Mouse (Mus musculus): ENCODE measurements around the gene Alg12.
"Not testable (repeated sequence)": the region's sequence is repeated elsewhere in the genome, so short reads cannot be mapped to it uniquely, and the experiment has no call there.

Alg12 gene

DNA sequence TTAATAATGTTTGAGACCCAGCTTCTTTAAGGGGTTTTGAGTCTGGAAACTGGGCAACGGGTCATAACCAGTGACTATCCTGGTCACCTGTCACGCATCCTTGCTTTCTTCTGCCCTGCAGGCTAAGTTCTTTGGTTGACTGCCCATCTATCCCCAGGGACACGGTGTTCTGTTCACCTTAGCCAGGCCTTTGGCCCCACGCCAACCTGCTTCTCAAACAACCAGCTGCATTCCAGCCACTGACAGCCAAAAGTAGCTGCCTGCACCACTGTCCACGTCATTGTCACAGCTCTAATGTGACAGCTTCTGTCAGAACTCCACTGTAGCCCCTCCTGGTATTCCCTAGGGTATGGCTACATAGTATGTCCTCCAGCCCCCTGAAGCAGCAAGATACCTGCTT is 12.4 kb upstream of the Alg12 start:
- DNase-seq: peak; percentile 97 to 98

DNA sequence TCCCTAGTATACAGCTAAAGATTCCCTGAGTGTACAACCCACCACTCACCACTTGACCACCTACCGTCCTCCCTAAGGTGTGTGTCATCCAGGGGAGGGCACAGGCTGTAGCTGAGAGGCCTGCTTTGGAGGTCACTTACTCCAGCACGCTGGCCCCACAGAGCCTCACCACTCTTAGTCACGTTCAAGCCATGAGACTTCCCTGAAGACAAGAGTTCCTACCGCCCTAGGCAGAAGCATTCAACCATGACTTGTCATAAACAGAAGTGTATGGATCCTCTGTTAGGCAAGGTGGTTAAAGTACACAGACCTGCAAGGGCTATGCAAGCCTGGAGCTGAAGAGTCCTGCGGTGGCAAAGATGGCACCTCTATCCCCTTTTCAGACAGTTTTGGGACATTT is 11.6 kb upstream of the Alg12 start:
- DNase-seq: peak in 1 of 2 experiments; percentile 78

DNA sequence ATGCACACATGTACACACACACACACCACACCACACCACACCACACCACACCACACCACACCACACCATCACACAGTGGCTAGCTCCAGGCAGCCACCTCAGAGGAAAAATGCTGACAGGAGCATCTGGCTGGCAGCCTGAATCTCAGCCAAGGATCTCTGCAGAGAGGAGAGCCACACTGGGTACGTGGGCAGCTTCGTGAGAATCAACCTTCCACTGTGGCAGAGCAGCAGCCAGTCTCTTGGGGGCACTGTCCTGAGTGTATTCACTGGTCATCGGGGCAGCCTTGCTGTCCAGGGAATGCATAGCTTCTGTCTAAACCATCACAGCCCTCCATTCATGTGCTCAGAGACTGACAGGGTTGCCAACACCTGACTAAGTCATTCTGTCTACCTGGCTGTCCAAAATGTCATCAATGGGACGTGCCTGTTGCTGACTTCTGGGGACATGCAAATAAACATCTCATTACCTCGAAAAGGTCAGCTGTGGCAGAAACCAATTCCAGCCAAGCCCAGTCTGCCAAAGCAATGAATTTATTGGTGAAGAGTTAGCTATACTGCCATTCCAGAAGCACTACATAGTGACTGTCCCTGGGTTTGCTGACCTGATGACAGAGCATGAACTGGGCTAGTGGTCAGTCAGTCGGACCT is 10.8 kb upstream of the Alg12 start:
- DNase-seq: peak; percentile 72 to 90

DNA sequence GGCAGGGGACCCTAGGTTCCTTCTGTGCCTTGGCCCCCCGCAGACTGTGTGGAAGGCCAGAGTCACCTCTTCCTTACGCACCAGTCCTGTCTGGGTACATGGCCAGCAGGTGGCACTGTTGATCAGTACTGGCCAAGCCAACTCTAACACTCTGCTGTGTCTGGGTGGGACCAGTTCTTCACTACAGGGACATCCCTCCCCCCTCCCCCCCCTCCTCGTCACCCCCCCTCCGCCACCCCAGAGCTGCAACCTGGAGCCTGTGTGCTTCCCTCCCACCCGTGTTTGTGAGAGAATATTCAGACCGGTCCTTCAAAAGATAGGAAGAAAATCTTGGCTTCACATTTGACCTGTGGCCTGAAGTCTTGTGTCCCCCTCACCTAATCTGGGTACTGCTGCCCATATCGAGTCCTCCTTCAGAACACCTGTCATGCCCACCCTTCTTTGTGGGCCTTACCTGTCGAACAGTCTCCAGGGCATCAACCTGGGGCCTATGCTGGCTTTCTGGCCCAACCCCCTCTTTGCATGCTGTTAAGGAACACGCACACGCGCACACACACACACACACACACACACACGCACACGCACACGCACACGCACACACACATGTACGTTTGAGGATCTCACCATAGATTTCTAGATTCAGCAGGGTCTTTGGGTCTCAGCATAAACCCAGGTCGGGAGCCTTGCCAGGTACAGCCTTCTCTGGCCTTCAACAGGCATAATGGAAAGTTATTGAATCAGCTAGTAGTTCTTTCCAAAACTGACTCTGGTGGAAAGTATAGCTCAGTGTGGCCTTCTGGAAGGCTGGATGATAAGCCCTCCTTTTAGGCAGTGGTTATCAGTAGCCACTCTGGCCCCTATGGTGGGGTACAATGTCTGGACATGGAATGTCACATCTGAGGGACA is 9.9 kb upstream of the Alg12 start:
- peak; percentile 94 to 99 for DNase-seq

DNA sequence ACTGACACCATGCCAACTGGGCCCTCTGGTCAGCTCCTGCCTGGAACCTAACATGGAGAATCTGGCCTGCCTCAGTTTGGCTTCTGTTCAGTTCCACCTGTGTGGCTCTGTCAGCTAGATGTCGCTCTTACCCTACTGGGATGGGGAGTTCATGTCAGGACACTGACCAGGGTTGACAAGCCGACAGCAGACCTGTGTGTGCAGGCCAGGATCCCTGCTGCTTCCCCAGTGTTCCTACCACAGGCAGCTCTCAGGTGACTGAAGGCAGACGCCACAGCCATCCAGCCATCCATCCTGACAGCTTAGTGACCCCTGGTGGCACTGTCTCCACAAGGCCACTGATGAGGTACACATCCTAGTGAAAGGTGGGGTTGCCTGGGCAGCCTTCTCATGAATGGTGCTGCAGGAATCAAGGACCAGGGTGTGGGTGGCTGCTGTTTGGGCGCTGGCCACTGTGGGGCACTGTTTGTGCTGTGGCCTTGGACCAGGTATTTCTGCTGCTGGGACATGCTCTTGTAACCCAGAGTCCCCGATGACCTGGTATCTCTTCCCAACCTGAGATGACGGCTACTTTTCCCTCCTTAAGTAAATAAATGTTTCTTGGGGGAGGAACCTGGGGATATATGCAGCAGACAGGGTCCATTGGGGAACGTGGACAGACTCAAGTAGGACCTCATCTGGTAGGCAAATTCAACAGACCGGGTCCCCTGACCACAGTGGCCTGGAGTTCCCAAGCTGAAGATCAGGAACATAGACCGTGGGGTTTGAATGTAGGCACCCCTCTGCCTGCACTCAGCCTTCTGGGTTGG is 9.1 kb upstream of the Alg12 start:
- DNase-seq: peak; percentile 88 to 89

DNA sequence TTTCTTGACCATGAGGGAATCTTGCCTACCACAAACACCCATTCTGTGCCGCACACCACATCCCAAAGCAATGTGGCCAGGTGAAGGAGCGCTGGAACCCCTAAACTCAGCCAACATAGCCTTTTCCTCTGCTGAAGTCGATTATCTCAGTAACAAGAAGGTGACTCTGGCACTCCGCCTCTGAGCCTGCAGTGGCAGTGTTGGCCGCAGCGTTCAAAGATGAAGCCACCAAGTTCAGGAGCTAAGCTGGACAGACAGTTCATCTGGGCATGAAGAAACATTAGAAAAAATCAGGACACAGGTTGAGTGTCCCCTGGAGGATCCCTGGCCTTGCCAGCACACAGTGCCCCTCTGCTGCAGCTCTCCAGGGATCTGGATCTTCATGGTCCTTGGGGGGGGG is 8.3 kb upstream of the Alg12 start:
- no peak for DNase-seq

DNA sequence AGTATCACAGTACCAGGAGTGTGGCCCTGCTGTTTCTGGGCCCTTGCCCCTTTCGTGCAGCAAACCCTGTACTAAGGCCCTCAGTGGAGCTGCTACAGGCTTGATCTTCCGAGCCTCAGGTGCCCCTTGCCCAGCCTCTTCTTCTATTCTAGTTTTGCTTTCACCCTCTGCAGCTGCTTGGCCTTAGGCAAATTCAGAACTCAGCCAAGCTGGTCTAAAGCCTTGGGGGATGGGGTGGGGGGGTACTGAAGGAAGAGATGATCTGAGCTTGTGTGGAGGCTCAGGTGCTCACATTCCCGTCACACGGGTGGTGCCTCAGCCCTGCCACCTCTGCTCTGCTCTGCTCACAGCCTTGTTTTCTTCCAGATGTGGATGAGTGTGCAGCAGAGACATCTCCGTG is 4.3 kb upstream of the Alg12 start:
- DNase-seq: no peak

DNA sequence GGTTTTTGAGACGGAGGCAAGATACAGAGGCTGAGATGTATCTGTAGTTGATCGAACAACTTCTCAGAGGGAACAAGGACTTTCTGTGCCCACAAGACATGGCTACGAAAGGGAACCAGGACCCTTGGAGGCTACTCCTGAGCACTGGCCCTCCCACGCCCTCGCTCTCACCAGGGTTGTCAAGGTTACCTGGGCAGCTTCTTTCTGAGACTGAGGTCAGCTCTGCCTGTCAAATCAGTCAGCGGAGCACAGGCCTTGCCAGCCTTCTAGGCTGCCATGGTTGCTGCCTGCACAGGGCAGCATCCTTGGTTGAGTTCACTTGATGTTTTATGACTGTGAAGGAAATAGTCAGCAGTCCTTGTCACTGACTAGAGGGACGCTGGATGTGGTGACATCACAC is 3.4 kb upstream of the Alg12 start:
- no peak for DNase-seq

DNA sequence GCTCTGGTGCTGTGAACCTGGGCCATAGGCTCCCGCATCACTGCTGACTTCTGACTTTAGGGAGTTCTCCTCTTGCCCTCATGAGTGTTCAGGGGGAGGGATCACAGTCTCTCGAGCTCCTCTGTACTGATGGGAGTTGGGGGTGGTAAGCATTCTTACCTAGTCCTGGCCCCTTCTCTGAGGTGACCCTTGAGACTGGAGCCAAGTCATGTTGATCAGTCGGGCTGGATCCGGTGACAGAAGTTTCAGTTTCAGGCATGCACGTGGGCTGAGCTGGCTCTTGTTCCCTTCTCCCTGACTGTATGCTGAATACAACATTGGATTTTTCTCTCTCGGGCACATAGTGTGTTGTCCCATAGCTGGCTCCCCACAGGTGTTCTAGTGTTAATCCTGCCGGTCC is 2.3 kb upstream of the Alg12 start:
- DNase-seq: no peak

DNA sequence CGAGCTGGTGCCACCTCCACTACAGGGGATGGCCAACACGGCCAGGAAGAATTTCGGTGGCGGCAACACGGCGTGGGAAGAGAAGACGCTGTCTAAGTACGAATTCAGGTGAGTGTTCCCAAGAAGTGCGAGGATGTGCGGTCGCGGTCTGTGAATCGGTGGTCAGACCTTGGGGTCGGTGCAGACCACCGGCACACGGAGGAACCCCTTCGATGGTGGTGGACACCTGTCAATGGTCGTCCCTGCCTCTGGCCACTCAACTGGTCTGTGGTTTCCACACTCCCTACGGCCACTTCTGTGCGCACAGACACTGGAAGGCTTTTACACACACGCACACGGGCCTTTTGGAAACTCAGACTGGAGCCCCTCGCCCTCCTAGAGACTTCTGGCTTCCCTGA is 787 bp upstream of the Alg12 start:
- peak in 1 of 2 experiments; percentile 51 for DNase-seq

DNA sequence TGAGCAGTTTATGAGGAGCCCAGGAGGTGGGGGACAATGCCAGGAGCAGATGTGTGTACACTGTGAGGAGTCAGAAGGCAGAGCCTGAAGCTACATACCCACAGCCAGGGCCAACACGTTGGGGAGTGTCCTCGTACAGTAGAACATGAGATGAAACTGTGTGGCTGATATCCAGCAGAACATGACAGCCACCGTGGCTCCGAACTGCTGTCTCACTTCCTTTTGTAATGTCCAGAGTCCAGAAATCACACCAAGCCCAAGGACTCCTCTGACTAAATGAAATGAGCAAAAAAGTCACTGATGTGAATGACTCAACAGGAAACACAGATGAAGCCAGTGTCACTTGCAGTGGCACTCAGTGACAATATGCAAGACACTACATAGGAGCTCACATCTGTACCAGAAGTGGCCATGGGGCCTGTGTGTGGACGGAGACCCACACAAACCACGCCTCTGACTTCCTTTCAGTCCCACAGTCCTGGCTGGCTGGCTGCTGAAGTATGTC is 3.9 kb downstream of the Alg12 start:
- DNase-seq: no peak

DNA sequence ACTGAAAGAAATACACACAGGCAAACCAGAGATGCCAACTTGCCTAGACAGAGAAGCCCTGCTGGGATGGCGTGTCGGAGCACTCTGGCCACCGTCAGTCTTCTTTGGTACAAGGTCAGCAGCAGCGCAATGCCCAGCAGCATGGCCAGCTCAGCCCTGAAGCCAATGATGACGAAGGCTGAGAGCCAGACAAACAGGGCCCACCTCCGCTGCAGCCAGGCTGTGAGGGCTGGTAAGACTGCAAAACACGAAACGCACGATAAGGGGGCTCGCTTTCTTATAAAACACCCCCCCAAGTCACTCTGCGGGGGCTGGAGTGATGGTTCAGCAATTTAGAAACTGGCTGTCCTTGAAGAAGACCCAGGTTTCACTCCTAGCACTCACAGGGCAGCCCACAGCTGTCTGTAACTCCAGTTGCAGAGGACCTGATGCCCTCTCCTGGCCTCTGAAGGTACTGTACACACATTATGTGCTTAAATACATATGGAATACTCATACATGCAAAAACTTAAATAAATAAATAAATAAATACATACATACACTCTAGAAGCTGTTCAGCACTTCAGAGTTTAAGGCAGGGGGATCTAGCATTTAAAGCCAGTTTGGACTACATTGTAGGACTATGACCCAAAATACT is 4.6 kb downstream of the Alg12 start:
- peak in 1 of 2 experiments; percentile 39 for DNase-seq

DNA sequence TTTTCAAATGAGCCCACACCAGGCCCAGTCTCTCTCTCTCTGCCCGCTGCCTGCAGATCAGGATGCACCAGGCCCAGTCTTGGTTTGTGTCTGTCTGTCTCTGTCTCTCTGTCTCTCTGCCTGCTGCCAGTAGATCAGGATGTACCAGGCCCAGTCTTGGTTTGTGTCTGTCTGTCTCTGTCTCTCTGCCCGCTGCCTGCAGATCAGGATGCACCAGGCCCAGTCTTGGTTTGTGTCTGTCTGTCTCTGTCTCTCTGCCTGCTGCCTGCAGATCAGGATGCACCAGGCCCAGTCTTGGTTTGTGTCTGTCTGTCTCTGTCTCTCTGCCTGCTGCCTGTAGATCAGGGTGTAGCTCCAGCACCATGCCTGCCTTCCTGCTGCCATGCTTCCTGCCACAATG is 5.2 kb downstream of the Alg12 start:
- DNase-seq: not testable (repeated sequence)

DNA sequence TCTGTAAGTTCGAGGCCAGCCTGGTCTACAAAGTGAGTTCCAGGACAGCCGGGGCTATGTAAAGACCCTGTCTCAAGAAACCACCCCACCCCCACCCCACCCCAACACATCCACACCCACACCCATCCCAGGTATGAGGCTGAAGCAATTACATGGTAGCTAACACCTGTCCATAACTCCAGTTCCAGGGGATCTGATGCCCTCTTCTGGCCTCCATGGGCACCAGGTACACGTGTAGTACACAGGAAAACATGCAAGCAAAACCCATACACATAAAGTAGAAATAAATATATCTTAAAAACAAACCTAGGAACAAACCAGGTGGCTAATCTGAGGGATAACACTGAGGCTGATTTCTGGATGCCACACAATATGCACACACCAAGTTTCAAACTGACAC is 5.9 kb downstream of the Alg12 start:
- DNase-seq: peak; percentile 27 to 49

DNA sequence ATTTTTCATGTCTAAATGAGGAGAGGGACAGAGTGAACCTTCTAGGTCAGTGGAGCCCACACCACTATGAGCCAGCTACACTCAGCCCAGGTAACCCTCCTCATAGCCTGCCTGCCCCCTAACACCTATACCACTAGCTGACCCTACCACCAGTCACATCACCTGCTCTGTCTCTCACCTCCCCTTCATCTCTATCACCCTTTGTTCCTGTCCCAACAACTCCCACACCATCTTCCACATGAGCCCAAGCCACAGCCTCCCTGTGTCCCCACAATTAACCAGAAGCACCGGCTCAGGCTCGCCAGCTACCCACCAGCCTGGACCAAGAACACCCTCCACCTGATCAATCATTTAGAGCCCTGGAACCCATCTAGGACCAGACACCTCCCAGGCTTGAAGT is 8.7 kb downstream of the Alg12 start:
- DNase-seq: no peak

DNA sequence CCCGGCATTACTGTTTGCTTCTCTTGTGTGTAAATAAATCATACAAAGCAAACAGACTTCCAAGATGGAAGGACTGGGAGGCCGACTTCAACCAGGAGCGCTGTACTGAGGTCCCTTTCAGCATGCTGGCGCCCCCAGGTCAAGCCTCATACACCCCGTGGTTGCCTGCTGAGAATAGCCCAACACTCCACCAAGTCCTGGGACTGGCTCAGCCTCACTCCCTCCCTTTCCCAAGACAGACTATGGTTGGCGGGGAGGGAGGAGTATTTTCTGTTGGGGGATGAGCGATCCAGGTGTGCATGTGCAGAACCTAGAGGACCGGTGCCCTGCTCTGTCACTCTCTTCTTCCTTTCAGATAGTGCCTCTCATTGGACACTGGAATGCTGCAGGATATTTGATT is 11.0 kb downstream of the Alg12 start:
- no peak for DNase-seq

DNA sequence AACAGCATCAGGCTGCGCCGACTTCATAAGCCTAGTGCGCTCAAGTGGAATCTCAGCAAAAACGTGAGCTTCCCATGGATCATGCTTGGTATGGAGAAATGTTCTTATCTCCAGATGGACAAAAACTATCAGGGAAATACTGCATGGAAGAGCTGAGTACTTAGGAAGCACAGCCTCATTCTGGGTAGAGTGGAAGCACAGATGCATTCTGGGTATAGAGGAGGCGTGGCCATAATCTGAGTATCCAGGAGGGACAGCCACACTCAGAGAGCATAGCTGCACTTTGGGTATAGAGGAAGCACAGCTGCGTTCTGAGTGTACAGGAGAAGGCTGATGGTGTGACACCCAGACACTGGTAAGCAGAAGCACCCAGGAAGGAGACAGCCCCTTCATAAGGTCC is 16.8 kb downstream of the Alg12 start:
- no peak for DNase-seq

DNA sequence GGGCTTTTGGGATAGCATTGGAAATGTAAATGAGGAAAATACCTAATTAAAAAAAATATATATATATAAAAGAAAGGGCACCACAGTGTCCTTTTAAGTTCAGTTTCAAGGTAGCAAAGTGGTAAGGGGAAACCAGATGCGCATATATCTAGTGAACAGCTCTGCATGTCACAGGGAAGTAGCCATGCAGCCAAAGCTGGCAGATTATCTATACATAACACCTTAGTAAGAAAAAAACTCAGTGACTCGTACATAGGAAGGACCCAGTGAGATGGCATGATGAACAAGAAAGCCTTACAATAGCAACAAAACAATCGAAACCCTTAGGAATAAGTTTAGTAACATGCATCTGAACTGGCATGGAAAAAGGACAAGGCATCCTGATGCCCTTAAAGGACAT is 17.2 kb downstream of the Alg12 start:
- DNase-seq: no peak

DNA sequence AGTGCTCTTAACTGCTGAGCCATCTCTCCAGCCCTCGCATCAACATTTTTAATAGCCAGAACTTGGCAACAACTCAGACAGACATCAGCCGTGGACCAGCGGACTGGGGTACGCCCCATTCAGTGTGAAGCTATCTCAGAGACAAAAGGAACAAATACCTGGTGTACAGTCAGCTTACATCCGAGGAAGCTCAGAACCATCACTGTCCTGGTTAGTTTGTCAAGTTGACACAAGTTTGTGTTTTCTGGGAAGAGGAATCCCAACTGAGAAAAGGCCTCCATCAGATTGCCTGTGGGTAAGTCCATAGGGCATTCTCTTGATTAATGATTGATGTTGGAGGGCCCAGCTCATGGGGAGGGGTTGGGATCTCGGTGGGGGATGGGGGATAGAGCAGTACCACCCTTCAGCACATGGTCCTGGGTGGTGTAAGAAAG is 18.2 kb downstream of the Alg12 start:
- DNase-seq: peak; percentile 55 to 77

DNA sequence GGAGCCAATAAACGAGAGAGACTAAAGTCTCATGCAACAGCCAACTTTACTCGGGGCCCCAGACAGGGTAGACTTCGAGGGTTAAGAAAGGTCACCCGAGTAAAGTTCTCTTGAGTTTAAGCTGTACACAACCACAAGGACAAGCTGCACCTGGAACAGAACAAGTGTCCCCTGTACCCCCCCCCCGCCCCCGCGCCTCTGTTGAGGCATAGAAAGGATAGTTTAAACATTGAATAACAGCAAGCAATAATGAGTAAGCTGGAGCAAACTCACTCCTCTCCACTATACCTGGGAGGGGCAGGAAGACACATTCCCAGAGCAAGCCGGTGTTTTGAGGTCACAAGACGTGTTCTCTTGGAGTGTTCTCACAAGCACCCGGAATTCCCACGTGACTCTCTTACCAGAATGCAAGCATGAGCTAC is 19.2 kb downstream of the Alg12 start:
- DNase-seq: peak; percentile 62 to 83

DNA sequence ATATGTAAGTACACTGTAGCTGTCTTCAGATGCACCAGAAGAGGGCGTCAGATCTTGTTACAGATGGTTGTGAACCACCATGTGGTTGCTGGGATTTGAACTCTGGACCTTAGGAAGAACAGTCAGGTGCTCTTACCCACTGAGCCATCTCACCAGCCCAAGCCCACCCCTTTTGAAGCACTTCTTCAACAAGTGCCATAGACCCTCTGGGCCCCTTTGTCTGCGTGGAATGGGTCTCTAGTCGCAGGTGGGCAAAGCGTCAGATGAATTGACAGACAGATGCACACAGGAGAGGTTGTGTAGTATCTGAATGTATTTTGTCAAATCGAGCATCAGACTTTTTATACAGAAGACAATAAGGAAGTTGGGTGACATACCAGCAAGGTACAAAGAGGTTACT is 24.4 kb downstream of the Alg12 start:
- DNase-seq: not testable (repeated sequence)

DNA sequence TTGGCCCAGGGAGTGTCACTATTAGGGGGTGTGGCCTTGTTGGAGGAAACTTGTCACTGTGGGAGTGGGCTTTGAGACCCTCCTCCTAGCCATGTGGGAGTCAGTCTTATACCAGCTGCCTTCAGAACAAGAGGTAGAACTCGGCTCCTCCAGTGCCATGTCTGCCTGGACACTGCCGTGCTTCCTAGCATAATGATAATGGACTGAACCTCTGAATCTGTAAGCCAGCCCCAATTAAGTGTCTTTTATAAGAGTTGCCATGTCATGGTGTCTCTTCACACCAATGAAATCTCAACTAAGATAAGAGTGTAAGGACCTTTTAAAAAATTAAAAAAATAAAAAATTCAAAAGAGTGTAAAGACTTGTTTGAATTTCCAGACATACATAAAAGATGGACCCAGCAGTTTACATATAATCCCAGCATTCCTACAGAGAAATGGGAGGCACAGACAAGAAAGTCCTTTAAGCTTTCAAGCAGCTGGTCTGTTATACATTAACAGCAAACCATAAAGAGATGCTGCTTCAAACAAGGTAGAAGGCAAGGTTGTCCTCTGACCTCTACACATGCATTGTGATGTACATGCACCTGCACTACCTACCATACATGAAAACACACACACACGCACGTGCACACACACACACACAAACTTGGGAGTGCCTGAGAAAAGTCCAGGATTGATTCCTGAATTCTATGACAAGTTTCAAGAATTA is 26.8 kb downstream of the Alg12 start:
- DNase-seq: no peak
